Mouse (Mus musculus): Measurements from ENCODE around the gene Gm6614. TPM values are rescaled to one million over a fixed set of nuclear protein-coding genes. Genes with fewer than 3 reads are reported as not detected.
"Not testable (repeated sequence)": the region's sequence is repeated elsewhere in the genome, so short reads cannot be mapped to it uniquely, and the experiment has no call there.

Gene Gm6614
- 0.12 TPM in 1 of 2 replicates, not detected in the other for polyA plus RNA-seq (2015; fragmentation: Nextera tagmentation; extraction: Ambion mirVana)

DNA sequence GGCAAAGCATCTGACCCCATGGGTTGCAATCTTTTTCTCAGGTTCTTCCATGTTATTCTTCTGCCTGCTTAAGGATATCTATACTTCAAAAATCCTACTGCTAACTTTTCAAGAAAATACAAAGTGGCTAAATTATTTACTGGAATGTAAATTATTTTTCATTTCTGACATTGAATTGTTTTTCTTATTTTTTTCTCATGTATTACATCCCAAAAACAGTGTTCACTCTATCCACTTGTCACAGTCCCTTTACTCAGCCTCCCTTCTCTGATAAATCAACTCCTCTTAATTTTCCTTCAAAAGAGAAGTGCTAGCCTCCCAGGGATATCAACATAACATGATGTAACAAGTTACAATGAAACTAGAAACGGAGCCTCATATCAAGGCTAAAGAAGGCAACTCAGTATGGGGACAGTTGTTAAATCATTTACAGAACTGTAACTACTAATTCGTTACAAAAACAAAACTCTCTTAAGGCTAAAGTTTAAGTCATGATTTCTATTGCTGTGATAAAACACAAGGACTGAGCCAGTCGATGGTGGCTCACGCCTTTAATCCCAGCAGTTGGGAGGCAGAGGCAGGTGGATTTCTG is at the start of gene Gm6614:
Gene Gm6614 (minus strand): TSS at position 51 of the 592 bp plus-strand sequence.
- WGBS: 80% methylated on average over 4 of the region's 4 CpGs
- Histone ChIP-seq H3K4me2 (replicated peaks) (no peak within 1 kb of the TSS), H3K27me3 (no peaks in the 10 kb centered on the region), H3K9ac (no peak within 1 kb of the TSS), H3K36me3 (no peaks in the 10 kb centered on the region), H3K9me3 (replicated peaks) (no peaks in the 10 kb centered on the region), H3K4me1 (no peaks in the 10 kb centered on the region), H3K4me3 (replicated peaks) (no peak within 1 kb of the TSS), H3K27ac (replicated peaks) (no peak within 1 kb of the TSS)
- no peak for ATAC-seq (ENCODE audit: insufficient number of reproducible peaks, low FRiP score, low TSS enrichment, low read depth)

GRCm38 (mm10) chr6:142058281-142058680 is 47.1 kb upstream of the Gm6614 start:
- H3K9ac ChIP-seq; H3K4me2 ChIP-seq (replicated peaks); ATAC-seq (ENCODE audit: insufficient number of reproducible peaks, low FRiP score, low TSS enrichment, low read depth); H3K9me3 ChIP-seq (replicated peaks); H3K4me3 ChIP-seq (replicated peaks); H3K27ac ChIP-seq (replicated peaks); H3K27me3 ChIP-seq; H3K36me3 ChIP-seq; H3K4me1 ChIP-seq: not testable (repeated sequence)
- WGBS: 81% methylated on average over 3 of the region's 3 CpGs

- no peak overlapping the region for H3K4me2 ChIP-seq (replicated peaks)
- WGBS: 75% methylated on average over 1 of the region's 1 CpGs
- no peak overlapping the region for H3K27ac ChIP-seq (replicated peaks)
- no peaks in the 10 kb centered on the region for H3K4me1 ChIP-seq
- no peak overlapping the region for H3K9ac ChIP-seq
- no peaks in the 10 kb centered on the region for H3K27me3 ChIP-seq
- no peak for ATAC-seq (ENCODE audit: insufficient number of reproducible peaks, low FRiP score, low TSS enrichment, low read depth)
- no peaks in the 10 kb centered on the region for H3K36me3 ChIP-seq
- H3K4me3 ChIP-seq (replicated peaks): no peak overlapping the region
- H3K9me3 ChIP-seq (replicated peaks): no peaks in the 10 kb centered on the region
These were observed 36.5 kb upstream of the Gm6614 start for GRCm38 (mm10) chr6:142047689-142048088.

DNA sequence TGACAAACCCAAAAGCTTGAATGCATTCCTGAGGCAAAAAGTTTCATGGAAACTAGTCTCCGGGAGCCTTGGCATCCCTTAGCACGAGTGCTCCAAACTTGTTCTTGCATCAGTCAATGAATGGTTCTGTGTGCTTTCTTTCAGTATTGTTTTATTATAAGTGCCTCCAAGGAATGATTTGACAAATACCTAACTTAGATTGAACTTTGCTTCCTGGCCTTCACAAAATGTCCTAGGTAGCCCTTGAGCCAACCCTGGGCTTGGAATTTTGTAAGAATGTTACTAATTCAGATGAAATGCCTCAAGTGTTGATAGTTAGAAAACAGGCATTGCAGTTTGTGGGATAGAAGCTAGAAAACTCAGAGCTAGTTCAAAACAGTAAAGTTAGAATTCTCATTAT is 34.5 kb upstream of the Gm6614 start:
- H3K9ac ChIP-seq: no peak overlapping the region
- H3K27me3 ChIP-seq: no peaks in the 10 kb centered on the region
- ATAC-seq (ENCODE audit: insufficient number of reproducible peaks, low FRiP score, low TSS enrichment, low read depth): no peak
- H3K4me2 ChIP-seq (replicated peaks): no peak overlapping the region
- no peak overlapping the region for H3K27ac ChIP-seq (replicated peaks)
- no peaks in the 10 kb centered on the region for H3K4me1 ChIP-seq
- no peaks in the 10 kb centered on the region for H3K36me3 ChIP-seq
- WGBS: 90% methylated on average over 2 of the region's 2 CpGs
- no peak overlapping the region for H3K4me3 ChIP-seq (replicated peaks)
- no peaks in the 10 kb centered on the region for H3K9me3 ChIP-seq (replicated peaks)

- H3K4me3 ChIP-seq (replicated peaks): no peak overlapping the region
- no peaks in the 10 kb centered on the region for H3K4me1 ChIP-seq
- 90% methylated on average over 3 of the region's 3 CpGs for WGBS
- H3K27me3 ChIP-seq: no peaks in the 10 kb centered on the region
- H3K9ac ChIP-seq: no peak overlapping the region
- ATAC-seq (ENCODE audit: insufficient number of reproducible peaks, low FRiP score, low TSS enrichment, low read depth): no peak
- no peaks in the 10 kb centered on the region for H3K36me3 ChIP-seq
- no peak overlapping the region for H3K4me2 ChIP-seq (replicated peaks)
- H3K27ac ChIP-seq (replicated peaks): no peak overlapping the region
- no peaks in the 10 kb centered on the region for H3K9me3 ChIP-seq (replicated peaks)
These were observed 30.7 kb upstream of the Gm6614 start for GRCm38 (mm10) chr6:142041896-142042295.

DNA sequence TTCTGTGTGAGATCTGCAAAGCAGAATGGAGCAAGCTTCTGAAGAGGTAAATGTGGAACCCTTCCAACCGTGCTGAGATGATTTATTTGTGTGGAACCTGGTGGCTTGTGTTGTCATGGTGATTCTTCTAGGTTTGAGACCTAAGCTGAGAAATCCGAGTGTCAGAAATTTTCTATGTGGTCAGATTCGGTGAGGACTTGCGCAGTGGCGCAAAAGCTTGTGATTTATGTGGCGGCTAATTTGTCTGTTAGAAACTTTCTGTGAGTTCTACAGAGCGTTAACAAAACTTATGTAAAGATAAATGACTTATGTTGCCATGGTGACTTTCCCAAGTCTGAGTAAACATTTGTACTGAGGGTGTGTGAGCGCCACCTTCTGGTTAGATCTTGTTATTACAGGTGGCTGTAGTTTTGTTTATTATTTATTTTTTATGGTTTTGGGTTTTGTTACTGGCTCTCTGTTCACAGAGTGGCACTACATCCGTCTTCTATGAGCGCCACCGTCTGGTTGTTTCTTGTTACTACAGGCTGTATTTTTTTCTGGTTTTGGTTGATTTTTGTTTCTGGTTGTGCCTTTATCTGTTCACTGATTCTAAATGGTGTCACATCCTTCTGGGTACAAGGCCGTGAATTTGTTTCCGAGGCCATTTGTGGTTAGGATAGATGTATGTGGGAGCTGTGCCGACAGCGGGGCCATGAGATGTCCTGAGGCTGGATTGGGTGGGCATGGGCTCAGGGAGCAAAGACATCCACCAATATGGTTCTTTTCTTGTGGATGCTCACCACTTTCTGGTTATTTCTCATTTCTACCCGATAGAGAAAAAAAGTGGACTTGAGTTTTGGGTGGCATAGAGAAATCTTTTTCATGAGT is 29.3 kb upstream of the Gm6614 start:
- H3K4me2 ChIP-seq (replicated peaks): no peak overlapping the region
- H3K9ac ChIP-seq: no peak overlapping the region
- no peak overlapping the region for H3K27ac ChIP-seq (replicated peaks)
- H3K27me3 ChIP-seq: no peaks in the 10 kb centered on the region
- no peak for ATAC-seq (ENCODE audit: insufficient number of reproducible peaks, low FRiP score, low TSS enrichment, low read depth)
- H3K36me3 ChIP-seq: no peaks in the 10 kb centered on the region
- H3K4me3 ChIP-seq (replicated peaks): no peak overlapping the region
- H3K4me1 ChIP-seq: no peaks in the 10 kb centered on the region
- WGBS: 59% methylated on average over 16 of the region's 16 CpGs
- H3K9me3 ChIP-seq (replicated peaks): no peaks in the 10 kb centered on the region

DNA sequence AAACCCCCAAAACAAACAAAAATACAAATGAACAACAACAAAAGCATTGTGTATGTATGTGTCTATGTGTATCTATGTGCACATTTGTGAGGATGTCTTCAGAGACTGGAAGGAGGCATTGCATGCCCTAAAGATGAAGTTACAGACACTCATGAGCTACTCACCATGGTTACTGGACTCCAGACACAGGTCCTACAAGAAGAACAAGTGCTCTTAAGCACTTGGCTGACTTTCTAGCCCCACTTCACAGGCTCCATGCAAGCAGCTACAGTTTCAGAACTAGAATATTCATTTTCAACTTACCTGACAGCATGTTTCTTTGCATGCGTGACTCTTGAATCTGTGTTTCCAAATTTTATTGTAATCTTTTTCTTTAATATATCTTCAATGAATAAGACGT is 24.6 kb upstream of the Gm6614 start:
- no peaks in the 10 kb centered on the region for H3K9me3 ChIP-seq (replicated peaks)
- H3K4me1 ChIP-seq: no peaks in the 10 kb centered on the region
- no peaks in the 10 kb centered on the region for H3K27me3 ChIP-seq
- no peaks in the 10 kb centered on the region for H3K36me3 ChIP-seq
- no peak overlapping the region for H3K4me3 ChIP-seq (replicated peaks)
- no peak for ATAC-seq (ENCODE audit: insufficient number of reproducible peaks, low FRiP score, low TSS enrichment, low read depth)
- 72% methylated on average over 2 of the region's 2 CpGs for WGBS
- H3K4me2 ChIP-seq (replicated peaks): no peak overlapping the region
- no peak overlapping the region for H3K27ac ChIP-seq (replicated peaks)
- no peak overlapping the region for H3K9ac ChIP-seq

DNA sequence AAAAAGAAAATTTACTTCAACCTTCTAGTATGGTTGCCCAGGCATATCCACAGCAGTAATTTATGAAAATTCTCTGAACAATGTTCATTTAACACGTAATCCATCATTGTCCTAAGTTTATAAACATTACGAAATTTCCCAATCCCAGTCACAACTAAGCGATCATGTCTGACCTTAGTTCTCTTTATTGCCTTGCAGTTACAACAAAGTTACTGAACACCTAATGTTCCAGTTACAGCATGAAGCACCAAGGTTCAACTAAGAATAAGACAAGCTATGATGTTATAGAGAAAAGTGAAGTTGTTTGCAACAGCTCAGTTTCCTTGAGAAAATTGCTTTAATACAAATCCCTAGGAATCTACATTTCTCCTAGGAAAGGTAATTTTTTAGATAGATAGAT is 10.5 kb upstream of the Gm6614 start:
- Histone ChIP-seq H3K4me1 (no peaks in the 10 kb centered on the region), H3K27ac (replicated peaks) (no peak overlapping the region), H3K36me3 (no peaks in the 10 kb centered on the region), H3K4me3 (replicated peaks) (no peak overlapping the region), H3K9me3 (replicated peaks) (no peaks in the 10 kb centered on the region), H3K9ac (no peak overlapping the region), H3K27me3 (no peaks in the 10 kb centered on the region), H3K4me2 (replicated peaks) (no peak overlapping the region)
- ATAC-seq (ENCODE audit: insufficient number of reproducible peaks, low FRiP score, low TSS enrichment, low read depth): no peak
- WGBS: 81% methylated on average over 3 of the region's 3 CpGs

DNA sequence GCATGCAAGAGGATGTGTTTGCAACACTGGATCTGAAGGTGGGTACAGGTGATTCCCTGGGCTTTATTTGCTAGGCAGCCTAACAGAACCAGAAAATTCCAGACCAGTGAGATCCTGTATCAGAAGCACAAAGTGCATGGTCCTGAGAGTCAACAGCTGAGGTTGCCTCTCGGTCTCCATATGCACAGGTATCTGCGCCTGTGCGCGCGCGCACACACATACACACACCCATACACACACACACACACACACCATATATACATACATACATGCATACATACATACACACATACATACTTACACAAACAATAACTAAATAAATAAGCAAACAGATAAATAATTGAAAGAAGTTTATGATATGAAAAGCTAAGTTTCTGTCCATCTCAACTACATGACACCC is 24.4 kb downstream of the Gm6614 start:
- H3K27me3 ChIP-seq: no peaks in the 10 kb centered on the region
- no peaks in the 10 kb centered on the region for H3K9me3 ChIP-seq (replicated peaks)
- no peak overlapping the region for H3K9ac ChIP-seq
- H3K4me1 ChIP-seq: no peaks in the 10 kb centered on the region
- H3K4me2 ChIP-seq (replicated peaks): no peak overlapping the region
- no peak for ATAC-seq (ENCODE audit: insufficient number of reproducible peaks, low FRiP score, low TSS enrichment, low read depth)
- H3K4me3 ChIP-seq (replicated peaks): no peak overlapping the region
- H3K27ac ChIP-seq (replicated peaks): no peak overlapping the region
- WGBS: 94% methylated on average over 6 of the region's 6 CpGs
- no peaks in the 10 kb centered on the region for H3K36me3 ChIP-seq

- no peaks in the 10 kb centered on the region for H3K27me3 ChIP-seq
- H3K9ac ChIP-seq: no peak overlapping the region
- 69% methylated on average over 3 of the region's 3 CpGs for WGBS
- H3K4me2 ChIP-seq (replicated peaks): no peak overlapping the region
- H3K4me3 ChIP-seq (replicated peaks): no peak overlapping the region
- H3K27ac ChIP-seq (replicated peaks): no peak overlapping the region
- H3K36me3 ChIP-seq: no peaks in the 10 kb centered on the region
- H3K9me3 ChIP-seq (replicated peaks): no peaks in the 10 kb centered on the region
- no peak for ATAC-seq (ENCODE audit: insufficient number of reproducible peaks, low FRiP score, low TSS enrichment, low read depth)
- no peaks in the 10 kb centered on the region for H3K4me1 ChIP-seq
These were observed 26.6 kb downstream of the Gm6614 start for GRCm38 (mm10) chr6:141984644-141985043.

GRCm38 (mm10) chr6:141962420-141962819 is 48.8 kb downstream of the Gm6614 start:
- Histone ChIP-seq H3K9ac (no peak overlapping the region), H3K4me3 (replicated peaks) (no peak overlapping the region), H3K36me3 (no peaks in the 10 kb centered on the region), H3K9me3 (replicated peaks) (no peaks in the 10 kb centered on the region), H3K4me2 (replicated peaks) (no peak overlapping the region), H3K27me3 (no peaks in the 10 kb centered on the region), H3K4me1 (no peaks in the 10 kb centered on the region), H3K27ac (replicated peaks) (no peak overlapping the region)
- ATAC-seq (ENCODE audit: insufficient number of reproducible peaks, low FRiP score, low TSS enrichment, low read depth): no peak
- WGBS: 74% methylated on average over 1 of the region's 1 CpGs

- no peak overlapping the region for H3K27ac ChIP-seq (replicated peaks)
- no peak for ATAC-seq (ENCODE audit: insufficient number of reproducible peaks, low FRiP score, low TSS enrichment, low read depth)
- H3K9ac ChIP-seq: no peak overlapping the region
- no peaks in the 10 kb centered on the region for H3K4me1 ChIP-seq
- H3K4me2 ChIP-seq (replicated peaks): no peak overlapping the region
- 86% methylated on average over 3 of the region's 3 CpGs for WGBS
- no peaks in the 10 kb centered on the region for H3K9me3 ChIP-seq (replicated peaks)
- no peaks in the 10 kb centered on the region for H3K27me3 ChIP-seq
- H3K36me3 ChIP-seq: no peaks in the 10 kb centered on the region
- no peak overlapping the region for H3K4me3 ChIP-seq (replicated peaks)
These were observed 49.4 kb downstream of the Gm6614 start for GRCm38 (mm10) chr6:141961861-141962260.
